Mouse (Mus musculus) CH12.LX (cell line): ENCODE data around the gene Nek1. TPM values are rescaled to one million over a fixed set of nuclear protein-coding genes. Genes with fewer than 3 reads are reported as not detected.

Experiments used
- DNase-seq: peaks from one replicate; pipeline ENCODE4 v3.0.0-alpha.2; 2013; ENCODE audit errors: extremely low read depth
- H3K27ac ChIP-seq: 2 replicates; pipeline ENCODE4 v1.5.1; 2012; ENCODE audit warnings: low read depth, mild to moderate bottlenecking, control low read depth, moderate library complexity; ENCODE audit not compliant: insufficient read depth
- H3K27me3 ChIP-seq: replicated peaks from 2 replicates; pipeline ENCODE3; 2012; ENCODE audit warnings: inconsistent platforms
- H3K36me3 ChIP-seq, 2 experiments: replicated peaks in 1 of 2; 2 replicates each; pipeline versions ENCODE3 to v1.6.1; 2012; ENCODE audit warnings: inconsistent platforms in 1 of 2, low read length in 1 of 2, mild to moderate bottlenecking in 1 of 2, mixed read lengths in 1 of 2, moderate library complexity in 1 of 2; ENCODE audit not compliant: control insufficient read depth in 1 of 2, insufficient read depth in 1 of 2
- H3K4me1 ChIP-seq, 2 experiments: 2 replicates each; pipeline ENCODE4 v1.6.1; 2012; ENCODE audit warnings: inconsistent platforms in 1 of 2, moderate library complexity in 1 of 2; ENCODE audit not compliant: insufficient read depth in 2 of 2, control insufficient read depth in 1 of 2
- H3K4me2 ChIP-seq: 2 replicates; pipeline ENCODE4 v1.6.1; 2012; ENCODE audit warnings: low read depth, mild to moderate bottlenecking, control low read depth; ENCODE audit not compliant: poor library complexity, insufficient read depth, severe bottlenecking
- H3K4me3 ChIP-seq, 3 experiments: fragments of 150-350 bp in 1 of 3; sonication (generic) in 1 of 3; replicated peaks in 1 of 3; 2 replicates each; pipeline versions ENCODE3 to v1.5.1; 2011 to 2012; ENCODE audit warnings: low read depth in 2 of 3, low read length in 2 of 3, mild to moderate bottlenecking in 2 of 3, moderate library complexity in 2 of 3, control low read depth in 1 of 3, improper control_type of control experiment in 1 of 3, inconsistent platforms in 1 of 3, mixed read lengths in 1 of 3; ENCODE audit not compliant: poor library complexity in 1 of 3
- H3K79me2 ChIP-seq: replicated peaks from 2 replicates; pipeline ENCODE4 v1.6.1; 2012; ENCODE audit warnings: mild to moderate bottlenecking, moderate library complexity; ENCODE audit not compliant: control insufficient read depth, poor library complexity, insufficient read depth, severe bottlenecking; ENCODE audit errors: extremely low read depth
- H3K9ac ChIP-seq: 2 replicates; pipeline ENCODE4 v1.6.1; 2012; ENCODE audit warnings: low read depth, mild to moderate bottlenecking, control low read depth, moderate library complexity; ENCODE audit not compliant: insufficient read depth
- H3K9me3 ChIP-seq: replicated peaks from 2 replicates; pipeline ENCODE3; 2012; ENCODE audit warnings: low read length, inconsistent platforms, mixed read lengths
- CHD1 ChIP-seq: IDR thresholded peaks from 2 replicates; pipeline ENCODE4 v1.6.1; 2012; ENCODE audit warnings: low read depth, low read length, improper control_type of control experiment, inconsistent platforms
- CHD2 ChIP-seq: IDR thresholded peaks from 2 replicates; pipeline ENCODE4 v1.6.1; 2011; ENCODE audit warnings: low read length, improper control_type of control experiment
- CTCF ChIP-seq, 2 experiments: IDR thresholded peaks in 1 of 2; conservative IDR thresholded peaks in 1 of 2; 2 replicates each; pipeline ENCODE4 v1.5.1; 2011 to 2012; ENCODE audit warnings: low read depth in 2 of 2, low read length in 2 of 2, improper control_type of control experiment in 1 of 2, inconsistent platforms in 1 of 2, mild to moderate bottlenecking in 1 of 2, moderate library complexity in 1 of 2
- E2F4 ChIP-seq: IDR thresholded peaks from 2 replicates; pipeline ENCODE4 v1.6.1; 2011; ENCODE audit warnings: low read depth, low read length, improper control_type of control experiment; ENCODE audit not compliant: insufficient replicate concordance
- EP300 ChIP-seq: IDR thresholded peaks from 2 replicates; pipeline ENCODE4 v1.6.1; 2011; ENCODE audit warnings: low read length, improper control_type of control experiment
- ETS1 ChIP-seq: conservative IDR thresholded peaks from 2 replicates; pipeline ENCODE4 v1.6.1; 2012; ENCODE audit warnings: low read depth, mild to moderate bottlenecking, inconsistent platforms, low read length, improper control_type of control experiment, moderate library complexity
- HCFC1 ChIP-seq: IDR thresholded peaks from 2 replicates; pipeline ENCODE4 v1.6.1; 2012; ENCODE audit warnings: low read depth, mild to moderate bottlenecking, inconsistent platforms, low read length, improper control_type of control experiment
- JUND ChIP-seq: conservative IDR thresholded peaks from 2 replicates; pipeline ENCODE4 v1.6.1; 2011; ENCODE audit warnings: low read depth, low read length, improper control_type of control experiment
- MAX ChIP-seq: IDR thresholded peaks from 2 replicates; pipeline ENCODE4 v1.6.1; 2011; ENCODE audit warnings: low read length, improper control_type of control experiment
- MXI1 ChIP-seq: IDR thresholded peaks from 2 replicates; pipeline ENCODE4 v1.6.1; 2011; ENCODE audit warnings: mild to moderate bottlenecking, low read depth, low read length, improper control_type of control experiment
- MYC ChIP-seq: IDR thresholded peaks from 2 replicates; pipeline ENCODE4 v1.6.1; 2011; ENCODE audit warnings: low read depth, mild to moderate bottlenecking, improper control_type of control experiment, low read length
- NELFE ChIP-seq: IDR thresholded peaks from 2 replicates; pipeline ENCODE4 v1.6.1; 2011; ENCODE audit warnings: low read depth, low read length, improper control_type of control experiment
- NRF1 ChIP-seq: IDR thresholded peaks from 2 replicates; pipeline ENCODE4 v1.6.1; 2014; ENCODE audit warnings: low read depth, mild to moderate bottlenecking, inconsistent platforms, low read length, improper control_type of control experiment, moderate library complexity
- PAX5 ChIP-seq: IDR thresholded peaks from 2 replicates; pipeline ENCODE4 v1.6.1; 2012; ENCODE audit warnings: low read length, inconsistent platforms, mixed read lengths
- POLR2AphosphoS2 ChIP-seq: IDR thresholded peaks from 2 replicates; pipeline ENCODE4 v1.6.1; 2011; ENCODE audit warnings: low read depth, low read length, improper control_type of control experiment
- SIN3A ChIP-seq: IDR thresholded peaks from 2 replicates; pipeline ENCODE4 v1.6.1; 2012; ENCODE audit warnings: low read length, improper control_type of control experiment, inconsistent platforms
- SMC3 ChIP-seq: IDR thresholded peaks from 2 replicates; pipeline ENCODE4 v1.6.1; 2011; ENCODE audit warnings: low read depth, low read length, improper control_type of control experiment
- TBP ChIP-seq: conservative IDR thresholded peaks from 2 replicates; pipeline ENCODE4 v1.6.1; 2011; ENCODE audit warnings: low read depth, low read length, improper control_type of control experiment
- UBTF ChIP-seq: IDR thresholded peaks from 2 replicates; pipeline ENCODE4 v1.6.1; 2012; ENCODE audit warnings: low read depth, mild to moderate bottlenecking, inconsistent platforms, low read length, improper control_type of control experiment, moderate library complexity
- USF2 ChIP-seq: conservative IDR thresholded peaks from 2 replicates; pipeline ENCODE4 v1.6.1; 2011; ENCODE audit warnings: low read depth, low read length, improper control_type of control experiment
- dilution Hi-C: fragments of 300-500 bp; cut with MboI; formaldehyde crosslinking; loops from 2 replicates; pipeline ENCODE4 v1.14.3; 2020; ENCODE audit warnings: low sequenced_read_pairs; ENCODE audit not compliant: extremely low pct_unique_long_range_greater_than_20kb, extremely low pct_ligation_motif_present
- in situ Hi-C: fragments of 300-500 bp; cut with MboI; formaldehyde crosslinking; loops from 3 replicates; pipeline ENCODE4 v1.14.3; 2019; ENCODE audit warnings: low sequenced_read_pairs, low pct_ligation_motif_present, low pct_unique_long_range_greater_than_20kb, mixed read lengths
- polyA plus RNA-seq: library from polyadenylated mRNA; unstranded; fragments of >175 nt; gene quantifications from 2 replicates; pipeline ENCODE4 v1.2.1, GENCODE M21; 2012; ENCODE audit warnings: low read depth; ENCODE audit not compliant: insufficient read length
- total RNA-seq, 2 experiments: library from RNA; depleted of rRNA; stranded (reverse); fragments of 300-350 nt in 1 of 2; fragments of >200 nt in 1 of 2; gene quantifications; 2 replicates each; pipeline ENCODE4 v1.2.3; 2012 to 2014

The Nek1 gene
- total and polyA plus RNA-seq, 3 experiments, result 7.7 to 9.2 (median 9.1) TPM

- Histone ChIP-seq H3K27ac (no peak overlapping the region), H3K9ac (no peak overlapping the region)
- dilution Hi-C loops (no loop called here), in situ Hi-C loops (no loop called here)
- TF ChIP-seq CHD1 (no peak), E2F4 (no peak), PAX5 (no peak), TBP (no peak), CTCF (conservative IDR thresholded peaks at IDR 0.05 in 1 of 2, IDR thresholded peaks at IDR 0.05 in 1 of 2; ENCODE audit: low read depth in 2 of 2, low read length in 2 of 2) (no peak), SMC3 (no peak), ETS1 (no peak), HCFC1 (no peak), MYC (no peak), JUND (no peak), SIN3A (no peak), NRF1 (no peak), EP300 (no peak)
- TF ChIP-seq, all 38 proteins: peak for 0
- no peak overlapping the region for H3K4me2 ChIP-seq
- DNase-seq, result no peak
- no peaks in the 10 kb centered on the region for H3K27me3 ChIP-seq
- peaks cover 0 to 12% of the 10 kb centered on the region in 2 experiments for H3K36me3 ChIP-seq
- no peaks in the 10 kb centered on the region for H3K9me3 ChIP-seq
- no peak overlapping the region for H3K4me3 ChIP-seq
- H3K79me2 ChIP-seq, result peaks cover 50% of the 10 kb centered on the region
- peaks cover 4 to 51% of the 10 kb centered on the region in 2 experiments; a peak in 3 of 4 replicates for H3K4me1 ChIP-seq
These were observed 18.2 kb upstream of the Nek1 start for GRCm38 (mm10) chr8:60974837-60975236.

- Histone ChIP-seq H3K4me2 (peak overlapping the region; percentile 47; the same call in 1 of the 2 replicates), H3K36me3 (peaks cover 0 to 7% of the 10 kb centered on the region in 2 experiments), H3K79me2 (peaks cover 65% of the 10 kb centered on the region), H3K9me3 (no peaks in the 10 kb centered on the region), H3K27me3 (no peaks in the 10 kb centered on the region), H3K9ac (no peak overlapping the region), H3K27ac (no peak overlapping the region), H3K4me3 (peak overlapping the region in 1 of 3 experiments; percentile 28), H3K4me1 (peaks cover 4 to 48% of the 10 kb centered on the region in 2 experiments; a peak in 3 of 4 replicates)
- in situ Hi-C loops, result no loop called here
- TF ChIP-seq TBP, result 0 out of 2 replicates have a peak, but pooled peaks have one; percentile 24
- no peak for TF ChIP-seq USF2
- no peak for TF ChIP-seq NELFE
- no peak for TF ChIP-seq CHD2
- TF ChIP-seq MAX, result 0 out of 2 replicates have a peak, but pooled peaks have one; percentile 21
- no peak for TF ChIP-seq POLR2AphosphoS2
- TF ChIP-seq MXI1, result peak; percentile 37; the same call in 1 of the 2 replicates
- no peak for TF ChIP-seq CTCF (conservative IDR thresholded peaks at IDR 0.05 in 1 of 2, IDR thresholded peaks at IDR 0.05 in 1 of 2; ENCODE audit: low read depth in 2 of 2, low read length in 2 of 2)
- no peak for TF ChIP-seq PAX5
- peak; percentile 60 for TF ChIP-seq NRF1
- TF ChIP-seq SMC3, result no peak
- no peak for TF ChIP-seq UBTF
- dilution Hi-C loops, result no loop called here
- DNase-seq, result no peak
These were observed 16.2 kb upstream of the Nek1 start for GRCm38 (mm10) chr8:60976818-60977217.
